Mouse (Mus musculus) lung, postnatal 36 days (tissue): ENCODE measurements around the gene 0610010F05Rik.
A peak's percentile ranks its signal among the peaks of the same experiment; 100 is the strongest.
"Not testable (repeated sequence)": the region's sequence is repeated elsewhere in the genome, so short reads cannot be mapped to it uniquely, and the experiment has no call there.

Experiments used
- DNase-seq: peaks from one replicate; pipeline ENCODE4 v3.0.0; 2022; ENCODE audit warnings: mixed read lengths

Gene 0610010F05Rik

DNA sequence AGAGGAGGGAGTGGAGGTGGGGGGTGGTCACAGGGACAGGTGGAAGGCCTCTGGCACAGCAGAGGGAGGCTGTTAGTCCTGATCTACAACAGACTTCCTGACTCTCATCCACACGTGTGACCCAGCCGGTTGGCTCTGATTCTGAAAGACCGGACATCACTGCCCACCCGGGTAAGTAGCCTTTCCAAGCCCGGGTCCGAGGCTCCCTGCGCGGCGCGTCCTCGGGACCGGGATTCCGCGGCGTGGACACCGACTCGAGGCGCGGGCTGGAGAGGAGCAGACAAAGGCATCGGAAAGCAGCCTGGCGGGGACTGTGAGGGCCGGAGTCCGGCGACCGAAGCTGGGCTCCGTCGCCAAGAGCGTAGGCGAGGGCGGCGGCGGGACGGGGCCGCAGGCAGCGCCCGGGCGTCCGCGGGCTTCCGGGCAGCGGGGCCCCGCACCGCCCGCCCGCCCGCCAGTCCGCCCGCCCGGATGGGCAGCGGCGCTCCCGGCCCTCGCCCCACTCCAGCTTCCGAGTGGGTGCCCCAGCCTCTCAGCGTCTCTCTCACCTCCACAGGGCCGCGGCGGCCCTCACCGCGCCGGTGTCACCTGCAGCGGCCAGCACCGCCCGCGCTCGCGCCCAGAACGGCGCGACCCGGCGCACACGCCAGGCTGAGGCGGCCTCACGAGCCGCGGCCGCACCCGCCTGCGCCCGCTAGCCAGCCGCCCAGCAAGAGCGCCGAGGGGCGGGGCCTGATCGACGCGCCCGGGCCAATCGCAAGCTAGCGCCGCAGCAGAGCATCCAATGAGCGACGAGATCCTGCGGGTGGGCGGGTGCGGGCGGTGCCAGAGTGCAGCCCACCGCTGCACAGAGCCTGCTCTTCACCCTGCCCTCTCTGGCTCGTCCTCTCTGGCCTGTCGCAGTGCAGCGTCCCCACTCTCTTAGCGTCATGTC is at the start of gene 0610010F05Rik:
TSS of gene 0610010F05Rik (minus strand) at position 695 of the 934 bp plus-strand sequence.
- DNase-seq, result peak; percentile 86

DNA sequence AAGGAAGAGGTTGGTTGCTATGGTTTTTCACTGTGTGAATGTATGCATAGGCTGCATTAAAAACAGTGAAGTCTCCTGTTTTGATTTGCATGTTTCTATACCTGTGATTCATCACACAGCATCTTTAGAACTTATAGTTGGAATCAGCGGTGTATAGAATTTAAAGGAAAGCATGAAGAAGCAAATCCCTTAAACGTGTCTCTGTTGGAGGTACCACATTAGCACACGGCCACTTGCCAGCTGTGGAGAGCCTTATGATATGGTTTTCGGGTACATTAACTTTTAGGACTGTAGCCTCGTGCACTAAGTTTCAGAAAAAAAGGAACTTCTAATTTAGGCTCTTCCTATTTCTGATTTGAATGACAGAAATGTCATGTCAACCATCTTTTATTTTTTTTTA is 49.1 kb upstream of the 0610010F05Rik start:
- no peak for DNase-seq

DNA sequence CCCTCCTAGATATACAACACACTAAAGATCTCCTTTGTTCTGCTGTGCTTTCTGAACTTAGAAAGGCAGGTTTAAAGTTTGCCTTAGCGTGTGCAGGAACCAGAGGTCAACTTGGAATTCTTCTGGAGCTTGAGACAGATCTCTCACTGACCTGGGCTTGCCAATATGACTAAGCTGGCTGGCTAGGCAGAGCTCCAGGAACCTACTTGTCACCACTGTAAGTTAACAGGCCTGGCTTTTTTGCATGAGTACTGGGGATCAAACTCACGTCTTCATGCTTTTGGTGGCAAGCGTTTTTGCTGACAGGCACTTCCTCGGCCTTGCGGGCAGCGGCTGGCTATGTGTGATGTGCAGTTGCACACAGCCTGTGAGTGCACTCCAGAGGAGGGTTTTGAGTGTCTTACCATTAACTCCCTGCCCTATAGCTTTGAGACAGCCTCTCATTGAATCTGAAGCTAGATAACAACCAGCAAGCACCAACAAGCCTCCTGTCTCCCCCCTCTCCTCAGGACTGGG is 47.1 kb upstream of the 0610010F05Rik start:
- no peak for DNase-seq

DNA sequence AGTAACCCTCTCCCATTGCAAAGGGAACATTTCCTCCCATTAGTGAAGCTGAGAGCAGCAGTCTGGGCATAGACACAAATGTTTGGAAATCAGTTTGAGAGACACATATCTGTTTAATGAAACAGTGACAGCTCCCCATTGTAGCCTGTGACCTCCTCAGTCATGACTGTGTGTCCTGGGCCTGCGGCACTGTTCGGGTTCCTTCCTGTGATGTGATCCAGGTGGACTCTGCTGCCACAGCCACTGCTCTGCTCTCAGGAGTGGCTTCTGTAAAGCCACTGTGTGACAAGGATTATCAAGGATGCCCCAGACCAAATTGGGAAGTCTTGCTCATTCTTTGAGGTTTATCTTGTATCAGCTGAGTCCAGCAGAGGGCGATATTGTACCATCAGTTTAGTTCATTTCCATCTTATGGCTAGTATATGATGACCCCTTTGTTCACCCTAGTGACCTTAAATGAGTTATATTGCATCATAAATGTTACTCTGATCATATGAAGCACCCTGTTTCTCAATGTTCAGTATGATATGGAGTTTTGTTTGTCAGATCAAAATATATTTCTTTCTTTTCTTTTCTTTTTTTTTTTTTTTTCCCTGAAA is 45.7 kb upstream of the 0610010F05Rik start:
- peak; percentile 93 for DNase-seq

DNA sequence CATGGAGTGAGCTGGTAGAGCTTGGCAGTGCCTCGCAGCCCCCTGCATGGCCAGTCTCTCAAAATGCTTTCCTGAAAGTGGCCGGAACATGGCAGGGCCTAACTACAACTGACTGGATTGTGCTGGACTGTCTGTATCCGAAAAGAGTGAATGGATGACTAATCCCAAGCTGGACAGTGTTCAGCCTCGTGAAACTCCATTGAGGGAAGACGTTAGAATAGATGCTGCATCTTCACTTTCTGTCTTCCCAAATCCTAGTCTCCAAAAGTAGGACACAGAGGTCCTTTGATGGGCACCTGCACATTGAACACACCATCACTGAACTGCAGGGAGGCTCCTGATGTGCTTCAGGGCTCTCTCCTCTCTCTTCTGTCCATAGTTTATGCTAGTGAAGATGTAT is 42.7 kb upstream of the 0610010F05Rik start:
- DNase-seq, result no peak

DNA sequence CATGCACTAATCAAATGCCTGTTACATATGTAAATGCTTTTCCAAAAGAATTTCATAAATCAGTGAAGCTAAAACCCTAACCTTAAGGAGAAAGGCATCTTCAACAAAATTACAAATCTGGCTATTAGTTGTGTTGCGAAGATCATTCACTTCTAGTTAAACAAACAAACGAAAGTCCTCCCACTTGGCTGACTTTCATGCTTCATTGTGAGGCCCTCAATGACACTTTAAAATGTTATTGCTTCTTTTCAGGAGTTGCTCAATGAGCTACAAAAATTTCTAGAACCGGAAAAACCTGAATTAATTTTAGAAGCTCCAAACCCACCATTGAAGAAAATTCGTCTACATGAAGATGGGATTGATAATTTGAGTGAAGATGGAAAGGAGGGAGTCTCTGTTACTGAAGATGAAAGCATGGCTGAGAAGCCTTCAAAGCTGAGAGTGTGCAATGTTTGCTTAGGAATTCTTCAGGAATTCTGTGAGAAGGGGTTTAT is 38.9 kb upstream of the 0610010F05Rik start:
- DNase-seq, result peak; percentile 73

DNA sequence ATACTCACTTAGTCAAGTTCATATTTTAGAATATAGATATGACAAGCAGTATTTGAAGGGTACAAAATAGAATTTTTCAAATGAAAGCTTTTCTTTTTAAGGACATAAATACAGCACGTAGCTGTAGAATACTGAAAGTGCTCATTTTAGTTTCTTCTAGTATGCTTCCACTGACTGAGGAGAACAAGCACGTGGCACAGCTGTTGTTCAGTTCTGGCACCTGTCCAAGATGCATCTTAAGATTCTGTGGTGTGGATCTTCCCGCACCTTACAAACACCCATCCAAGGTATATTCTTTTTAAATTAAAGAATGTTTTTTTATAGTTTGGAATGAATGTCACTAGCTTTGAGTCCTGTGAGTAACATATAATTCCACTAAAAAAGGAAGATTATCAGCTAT is 33.7 kb upstream of the 0610010F05Rik start:
- peak; percentile 37 for DNase-seq

DNA sequence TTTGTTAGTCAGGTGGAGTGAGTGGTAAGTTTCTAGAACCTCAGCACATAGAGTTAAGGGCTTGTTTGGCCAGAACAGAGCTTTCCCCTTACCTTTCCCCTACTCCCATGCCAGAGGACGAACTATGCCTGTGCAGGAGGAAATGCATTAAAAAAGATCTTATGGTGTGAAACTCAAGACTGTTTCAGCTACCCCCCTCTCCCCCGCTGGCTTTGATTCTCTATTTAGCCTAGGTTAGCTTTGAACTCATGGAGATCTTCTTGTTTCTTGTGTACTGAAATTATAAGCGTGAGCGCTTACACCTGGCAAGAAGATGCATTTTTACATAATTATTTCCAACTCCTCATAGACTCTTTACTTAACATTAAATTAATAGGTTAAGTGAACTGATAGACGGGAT is 33.1 kb upstream of the 0610010F05Rik start:
- DNase-seq, result no peak

DNA sequence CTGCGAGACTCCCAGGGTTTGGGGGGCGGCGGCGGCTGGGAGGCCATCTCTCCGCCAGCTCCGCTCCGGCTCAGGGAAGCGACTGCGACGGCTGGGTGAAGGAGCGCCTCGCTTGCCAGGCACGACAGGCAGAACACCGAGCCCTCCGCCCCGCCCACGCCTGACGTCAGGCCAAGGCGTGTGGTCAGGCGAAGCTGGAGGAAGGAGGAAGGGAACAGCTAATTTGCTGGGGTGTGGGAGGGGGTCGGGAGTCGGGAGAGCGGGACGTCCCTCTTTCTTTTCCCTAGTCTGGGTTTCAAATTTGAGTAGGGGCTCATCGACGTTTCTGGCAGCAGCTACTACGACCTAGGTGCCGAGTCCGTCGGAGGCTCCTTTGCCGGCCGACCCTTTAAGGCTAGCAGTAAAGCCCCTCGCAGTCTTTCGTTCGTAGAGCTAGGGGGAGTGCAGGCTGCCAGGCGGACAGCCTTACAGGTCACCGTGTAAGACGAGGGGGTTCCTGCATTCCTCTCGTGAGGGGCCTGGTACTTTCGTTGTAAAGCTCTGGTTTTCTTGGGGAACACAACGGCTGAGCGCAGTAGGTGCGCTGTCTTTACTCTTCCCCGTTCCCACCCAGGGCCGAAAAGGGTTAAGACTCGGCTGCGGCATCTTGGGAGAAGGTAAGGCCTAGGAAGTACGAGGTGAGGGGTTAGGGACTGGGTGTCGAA is 32.5 kb upstream of the 0610010F05Rik start, which contains the start of gene Pex13:
TSS of gene Pex13 (minus strand) at position 162 of the 704 bp plus-strand sequence.
- DNase-seq, result peak; percentile 96

DNA sequence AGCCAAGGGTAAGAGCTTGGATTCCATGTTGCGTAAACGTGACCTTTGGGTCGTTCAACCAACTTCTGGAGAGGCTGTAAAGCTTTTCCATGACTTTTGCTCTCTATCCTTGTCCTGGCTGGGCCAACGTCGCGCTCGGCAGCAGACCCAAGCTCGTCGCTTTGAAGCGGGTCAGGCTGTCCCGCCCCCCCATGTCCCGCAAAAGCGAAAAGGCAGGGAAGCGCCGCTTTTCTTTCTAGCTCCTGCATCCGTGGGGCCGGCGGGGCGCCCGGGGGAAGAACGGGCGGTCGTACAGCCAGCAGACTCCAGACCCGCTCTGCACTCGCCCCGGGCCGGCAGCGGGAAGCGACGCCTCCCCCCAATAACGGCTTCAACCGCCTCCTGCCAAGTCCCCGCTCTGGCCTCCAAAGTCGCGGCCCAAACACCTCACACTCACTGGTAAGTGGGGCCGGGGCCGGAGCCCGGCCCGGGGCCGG is 31.9 kb upstream of the 0610010F05Rik start, which contains the start of gene Pus10:
TSS of gene Pus10 (plus strand) at position 364 of the 476 bp plus-strand sequence.
- DNase-seq, result peak; percentile 61

DNA sequence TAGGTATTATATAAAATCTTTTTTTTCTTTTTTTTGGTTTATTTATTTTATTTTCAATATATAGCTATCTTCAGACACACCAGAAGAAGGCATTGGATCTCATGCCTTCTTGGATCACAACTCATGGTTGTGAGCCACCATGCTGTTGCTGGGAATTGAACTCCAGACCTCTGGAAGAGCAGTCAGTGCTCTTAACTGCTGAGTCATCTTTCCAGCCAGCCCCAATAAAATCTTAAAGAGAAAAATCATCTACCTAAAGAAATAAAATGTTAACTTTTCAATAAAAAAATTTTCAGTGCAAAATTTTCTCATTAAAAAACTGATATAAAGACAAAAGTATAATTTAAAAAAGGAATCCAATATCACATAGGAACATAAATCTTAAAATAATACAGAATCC is 30.8 kb upstream of the 0610010F05Rik start:
- DNase-seq, result no peak

DNA sequence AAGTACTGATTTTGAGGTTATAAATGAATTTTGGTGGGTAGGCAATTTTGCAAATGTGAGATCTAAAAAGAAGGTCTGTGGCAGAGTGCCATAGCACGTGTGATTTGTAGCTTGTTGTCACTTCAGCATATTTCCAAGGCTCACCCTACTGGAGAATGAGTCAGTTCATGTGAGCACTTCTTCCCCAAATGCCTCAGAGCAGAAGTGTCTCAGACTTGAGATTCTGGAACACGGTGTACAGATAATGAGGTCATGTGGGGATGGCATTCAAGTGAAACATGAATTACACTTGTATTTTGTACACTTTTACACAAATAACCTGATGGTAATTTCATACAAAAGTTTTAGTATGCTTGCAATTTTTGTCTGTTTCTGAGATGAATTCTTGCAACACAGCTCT is 24.4 kb upstream of the 0610010F05Rik start:
- DNase-seq, result peak; percentile 12

DNA sequence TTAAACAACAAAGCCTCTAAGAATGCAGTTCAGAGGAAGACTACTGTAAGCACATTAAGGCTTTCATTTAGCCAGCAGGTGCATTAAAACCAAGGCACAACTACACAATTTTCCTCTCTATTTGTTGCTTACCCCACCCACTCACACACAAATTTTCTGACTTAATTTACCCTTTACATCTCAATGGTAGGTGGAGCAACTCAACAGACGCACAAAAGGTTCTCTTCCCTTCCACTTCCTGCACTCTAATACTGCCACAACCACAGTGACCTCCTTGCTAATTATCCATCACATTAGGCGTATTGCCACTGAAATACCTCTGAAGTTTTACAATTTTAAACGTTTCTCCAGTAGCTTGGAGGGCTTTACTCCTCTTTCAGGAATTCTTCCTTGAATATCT is 20.2 kb upstream of the 0610010F05Rik start:
- DNase-seq, result no peak

DNA sequence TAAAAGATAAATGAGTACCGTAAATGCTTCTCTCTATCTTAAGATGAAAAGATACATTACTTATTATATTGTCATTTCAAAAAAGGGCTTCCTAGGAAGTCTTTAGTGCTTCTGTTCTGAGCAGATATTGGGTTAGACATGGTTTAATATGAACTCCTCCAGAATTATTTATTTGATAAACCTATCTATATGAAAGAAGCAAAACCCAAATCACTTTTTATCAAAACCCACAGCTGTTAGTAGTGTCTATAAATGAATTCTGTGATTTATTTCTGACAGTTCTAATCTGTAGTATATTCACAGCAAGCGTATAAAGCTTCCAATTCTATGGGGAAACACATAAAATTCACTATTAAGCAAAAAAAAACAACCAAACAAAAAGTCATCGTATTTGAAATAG is 14.4 kb upstream of the 0610010F05Rik start:
- no peak for DNase-seq

DNA sequence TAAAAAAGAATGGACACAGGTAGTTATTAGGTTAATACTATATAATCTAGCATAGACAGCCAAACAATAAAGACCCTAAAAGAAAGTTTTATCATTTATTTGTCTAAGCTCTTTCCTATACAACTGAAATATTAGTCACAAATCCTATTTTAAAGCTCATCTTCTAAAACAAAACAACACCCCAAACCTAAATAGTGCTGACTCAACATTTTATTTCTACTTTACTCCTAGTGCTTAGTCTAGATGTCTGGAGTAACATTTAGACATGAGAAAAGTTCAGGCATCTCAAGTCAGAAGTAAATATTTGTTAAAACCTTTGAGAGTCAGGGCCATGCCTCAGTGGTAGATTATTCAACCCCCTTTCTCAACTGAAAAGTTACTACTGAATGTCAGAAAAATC is 14.0 kb upstream of the 0610010F05Rik start:
- no peak for DNase-seq

DNA sequence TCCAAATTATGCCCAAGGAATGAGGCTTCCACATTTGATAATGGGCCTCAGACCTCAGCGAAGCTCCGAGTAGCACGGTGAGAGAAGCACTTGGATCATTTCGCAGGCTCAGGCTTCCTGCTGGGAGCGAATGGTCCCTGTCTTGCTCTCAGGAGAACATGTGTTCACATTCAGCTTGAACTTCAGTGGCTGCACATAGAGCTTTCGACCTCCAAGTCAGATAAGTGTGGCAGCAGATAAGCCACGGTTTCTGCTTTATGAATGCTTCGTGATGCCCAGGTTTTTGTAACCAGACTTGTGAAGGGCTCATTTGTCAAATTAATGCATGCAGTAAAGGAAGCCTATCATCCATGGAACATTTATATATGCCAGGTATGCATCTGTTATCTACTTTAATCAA is 1.1 kb upstream of the 0610010F05Rik start:
- no peak for DNase-seq

DNA sequence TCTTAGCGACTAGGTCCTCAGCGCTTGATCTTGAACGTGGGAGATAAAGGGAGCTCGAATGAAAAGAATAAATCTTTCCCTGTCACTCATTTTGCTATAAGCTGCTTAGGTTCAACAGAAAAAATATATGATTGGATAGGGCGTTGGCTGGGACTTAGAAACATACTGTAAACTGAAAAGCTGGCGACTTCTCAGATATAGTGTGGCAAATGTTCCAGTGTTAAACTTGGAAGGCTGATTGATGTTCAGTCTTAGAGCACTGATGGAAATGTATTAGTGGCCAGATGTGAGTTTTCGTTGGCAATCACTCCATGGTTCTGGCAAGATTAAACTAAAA is 408 bp upstream of the 0610010F05Rik start:
- DNase-seq, result no peak

DNA sequence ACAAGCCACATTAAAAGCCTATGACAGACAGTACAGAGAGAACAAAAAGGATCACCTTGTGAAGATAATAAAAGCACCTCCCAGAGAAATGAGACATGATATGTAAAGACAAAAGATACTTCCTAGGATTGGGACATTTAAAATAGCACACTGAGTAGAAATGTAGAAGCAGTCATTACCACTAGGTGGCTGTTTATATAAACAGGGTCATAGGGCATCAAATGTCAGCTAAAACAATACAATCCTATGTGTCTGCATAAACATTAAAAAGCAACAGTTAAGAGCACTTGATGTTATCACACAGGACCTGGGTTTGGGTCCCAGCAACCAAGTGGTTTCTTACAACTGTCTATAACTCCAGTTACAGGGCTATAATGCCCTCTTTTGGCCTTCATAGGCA is 2.8 kb downstream of the 0610010F05Rik start:
- no peak for DNase-seq

DNA sequence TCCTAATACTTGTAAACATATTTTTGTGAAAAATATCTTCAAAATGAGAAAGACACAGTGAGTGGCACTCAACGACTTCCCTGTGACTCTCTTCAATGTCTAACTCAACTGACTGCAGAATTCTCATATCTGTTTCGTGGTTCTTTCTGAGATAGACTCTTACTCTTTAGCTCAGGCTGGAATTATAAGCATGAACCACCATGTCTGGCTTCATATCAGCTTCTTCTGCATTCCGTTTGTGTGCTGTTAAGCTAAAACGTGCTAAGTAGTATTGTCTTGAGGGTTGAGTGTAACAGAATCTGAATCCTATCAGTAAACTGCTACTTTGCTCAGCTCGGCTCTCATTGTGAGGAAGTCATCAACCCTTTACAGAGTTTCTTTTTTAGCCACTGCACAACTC is 14.4 kb downstream of the 0610010F05Rik start:
- DNase-seq, result no peak

DNA sequence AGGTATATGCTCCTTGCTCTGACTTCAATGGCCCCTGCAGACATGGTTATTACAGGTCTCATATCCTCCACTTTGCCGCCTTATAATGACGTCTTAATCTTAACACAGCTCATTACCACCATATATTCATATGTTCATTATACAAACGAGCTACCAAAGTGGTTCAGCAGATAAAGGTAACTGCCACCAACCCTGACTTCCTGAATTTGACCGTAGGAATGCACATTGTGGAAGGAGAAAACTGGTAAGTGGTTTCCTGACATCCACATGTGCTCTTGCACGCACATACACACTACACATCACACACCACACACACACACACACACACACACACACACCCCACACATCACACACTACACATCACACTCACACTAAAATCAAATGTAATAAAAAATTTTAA is 18.9 kb downstream of the 0610010F05Rik start:
- DNase-seq, result no peak

DNA sequence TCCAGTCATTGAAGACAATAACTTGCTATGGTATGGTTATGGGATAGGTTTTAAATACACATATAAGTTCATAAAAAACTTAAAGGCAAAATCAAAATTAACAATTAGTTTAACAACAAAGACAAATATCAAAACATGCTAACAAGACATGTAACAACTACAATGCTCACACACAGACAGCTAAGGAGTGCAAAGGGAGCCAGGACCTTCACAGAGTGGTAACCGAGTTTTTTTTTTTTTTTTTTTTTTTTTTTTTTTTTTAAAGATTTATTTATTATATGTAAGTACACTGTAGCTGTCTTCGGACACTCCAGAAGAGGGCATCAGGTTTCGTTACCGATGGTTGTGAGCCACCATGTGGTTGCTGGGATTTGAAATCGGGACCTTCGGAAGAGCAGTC is 26.1 kb downstream of the 0610010F05Rik start:
- DNase-seq, result not testable (repeated sequence)

DNA sequence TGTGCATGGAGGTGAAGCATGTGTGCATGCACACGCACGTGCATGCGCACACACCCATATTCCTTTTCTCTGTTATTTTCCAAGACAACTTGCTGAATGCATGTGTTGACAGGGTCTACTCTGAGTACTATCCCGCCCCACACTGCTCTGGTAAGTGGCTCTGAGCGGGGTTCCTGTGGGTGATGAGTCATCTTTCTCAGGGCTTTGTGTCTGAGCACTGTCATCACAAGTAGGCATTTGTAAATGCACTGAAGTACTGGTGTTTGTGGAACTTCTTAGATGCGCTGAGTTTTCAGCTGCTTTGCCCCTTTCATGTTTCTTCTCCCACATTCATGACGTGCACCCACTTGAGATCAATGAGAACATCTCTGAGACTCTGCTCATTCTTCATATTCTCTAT is 63.3 kb downstream of the 0610010F05Rik start:
- DNase-seq, result no peak

DNA sequence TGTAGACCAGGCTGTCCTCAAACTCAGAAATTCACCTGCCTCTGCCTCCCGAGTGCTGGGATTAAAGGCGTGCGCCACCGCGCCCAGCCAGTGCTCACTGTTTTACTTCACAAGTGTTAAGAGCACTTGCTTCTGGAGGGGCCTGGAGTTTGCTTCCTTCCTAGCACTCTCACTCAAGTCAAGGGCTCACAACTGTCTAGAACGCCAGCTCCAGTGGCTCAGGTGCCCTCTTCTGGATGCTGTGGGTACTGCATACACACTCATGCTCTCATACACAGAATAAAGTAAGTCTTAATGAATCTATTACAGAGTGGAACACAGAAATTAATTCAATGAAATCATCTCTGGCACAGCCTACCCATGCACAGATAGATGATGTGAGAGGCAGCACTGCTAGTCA is 67.7 kb downstream of the 0610010F05Rik start:
- peak; percentile 89 for DNase-seq
